Mouse (Mus musculus) embryonic fibroblast, embryonic 13.5 days (primary cell): ENCODE data around the gene Bckdhb.

Experiments
- CTCF ChIP-seq: IDR thresholded peaks from 2 replicates; pipeline ENCODE4 v1.5.1; 2011; ENCODE audit warnings: mild to moderate bottlenecking, control low read depth, low read length, moderate library complexity, borderline replicate concordance; ENCODE audit not compliant: insufficient read depth
- POLR2A ChIP-seq: IDR thresholded peaks from 2 replicates; pipeline ENCODE4 v1.6.1; 2011; ENCODE audit warnings: low read depth, mild to moderate bottlenecking, control low read depth, low read length, moderate library complexity

DNA sequence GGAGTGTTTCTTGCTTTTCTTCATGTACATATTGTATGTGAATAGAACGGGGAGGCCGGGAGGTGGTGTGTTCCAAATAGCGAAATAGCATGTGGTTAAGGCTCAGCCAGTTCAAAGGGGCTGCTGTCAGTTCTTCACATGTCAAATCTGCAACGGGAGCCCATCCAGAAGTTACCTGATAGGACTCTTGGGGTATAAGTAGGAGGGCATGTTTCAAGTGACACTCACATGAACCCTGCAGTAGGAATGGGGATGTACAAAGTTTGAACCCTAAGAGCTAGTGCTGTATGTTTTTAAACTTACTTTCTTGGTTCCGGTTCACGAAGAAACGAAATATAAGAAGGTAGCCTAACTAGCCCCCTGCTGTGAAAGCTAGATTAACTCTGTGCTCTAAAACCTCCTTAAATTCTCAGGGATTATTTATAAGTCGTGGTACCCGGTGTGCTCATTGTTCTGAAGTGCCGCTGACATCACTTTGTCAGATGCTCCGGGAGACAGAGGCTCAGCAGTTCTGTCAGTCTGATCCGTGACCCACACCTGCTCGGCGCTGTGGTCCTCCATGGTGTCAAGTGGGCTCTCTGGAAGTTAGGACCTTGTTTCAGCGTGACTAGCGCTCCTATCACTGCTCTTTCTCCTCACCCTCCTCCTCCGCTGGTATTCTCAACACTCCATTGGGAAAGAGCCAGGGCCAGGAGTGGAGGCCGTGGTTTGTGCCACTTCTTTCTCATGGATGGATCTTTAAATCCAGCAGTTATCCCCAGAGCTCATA, 126.1 kb downstream of the Bckdhb start:
- TF ChIP-seq POLR2A (no peak), CTCF (no peak)
